Mouse (Mus musculus) hindlimb bud, embryonic 11.5 days (tissue): ENCODE results near the gene Cdc6.

ENCODE experiments used
- DNase-seq: peaks from one replicate; pipeline ENCODE4 v3.0.0-alpha.2; 2012; ENCODE audit warnings: low read depth, low spot score; ENCODE audit errors: extremely low spot score

Cdc6 gene

DNA sequence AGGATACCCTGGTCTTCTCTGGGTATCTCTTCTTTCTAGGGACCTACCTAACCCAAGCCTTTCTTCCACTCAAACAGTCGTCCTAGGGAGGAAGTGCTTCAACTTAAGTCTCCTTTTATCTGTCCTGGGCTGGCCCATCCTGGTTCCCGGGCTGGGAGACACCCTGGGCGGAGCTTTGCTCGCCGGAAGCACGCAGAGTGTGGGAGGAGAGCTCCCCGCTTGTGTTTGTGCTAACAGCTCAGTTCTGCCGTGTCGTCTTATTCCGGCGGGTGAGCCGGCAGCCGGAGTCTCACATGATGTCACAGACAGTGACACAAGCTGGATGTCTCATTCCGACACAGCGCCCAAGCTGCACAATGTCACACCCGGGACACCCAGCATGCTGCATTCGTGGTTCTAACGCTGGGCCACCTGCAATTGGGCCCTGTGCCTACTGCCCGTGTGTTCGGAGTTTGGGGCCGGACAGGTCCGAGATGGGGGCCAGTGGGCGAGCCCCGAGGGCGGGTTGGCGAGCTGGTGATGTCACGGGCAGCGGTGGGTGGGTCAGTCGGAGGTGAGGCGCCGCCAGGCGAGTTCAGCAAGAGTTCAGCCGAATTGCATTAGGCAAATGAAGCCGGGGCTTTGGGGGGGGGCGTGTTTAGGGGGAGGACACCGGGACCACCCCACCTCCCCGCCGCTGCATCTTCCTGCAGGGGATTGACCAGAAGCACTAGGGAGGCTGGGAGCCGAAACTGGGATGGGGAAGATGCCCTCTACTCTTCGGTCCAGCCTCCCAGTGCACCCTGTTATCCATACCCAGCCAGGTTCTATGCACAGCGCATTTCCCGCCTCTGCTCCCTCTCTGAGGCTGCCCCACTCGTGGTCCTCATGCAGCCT lies 52.1 kb downstream of the Cdc6 start:
- no peak for DNase-seq

DNA sequence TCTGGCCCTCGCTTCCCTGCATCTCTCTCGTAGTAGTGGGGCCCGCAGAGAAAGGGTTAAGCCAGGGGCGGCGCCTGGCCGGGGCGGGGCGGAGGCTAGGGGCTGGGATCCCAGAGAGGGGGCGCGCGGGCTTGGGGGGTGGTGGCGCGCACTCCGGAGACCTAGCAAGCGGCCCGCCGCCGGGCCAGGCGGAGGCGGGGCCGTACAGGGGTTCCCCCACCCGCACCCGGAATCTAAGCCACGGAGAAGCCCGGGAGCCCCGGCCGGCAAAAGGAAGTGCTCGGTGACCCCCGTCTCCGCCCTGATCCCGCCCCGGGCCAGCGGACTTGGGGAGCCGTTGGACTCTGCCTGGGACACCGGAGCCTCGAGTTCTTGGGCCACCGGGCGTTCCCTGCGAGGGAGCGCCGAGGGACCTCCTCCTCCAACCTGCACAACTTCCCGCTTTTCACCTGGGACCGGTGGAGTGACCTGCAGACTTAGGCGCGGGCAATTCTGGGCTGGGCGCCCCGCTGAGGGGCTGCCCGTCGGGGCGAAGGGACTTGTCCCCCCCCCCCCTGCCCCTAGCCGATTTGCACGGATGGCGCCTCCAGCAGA lies 52.8 kb downstream of the Cdc6 start:
- no peak for DNase-seq

DNA sequence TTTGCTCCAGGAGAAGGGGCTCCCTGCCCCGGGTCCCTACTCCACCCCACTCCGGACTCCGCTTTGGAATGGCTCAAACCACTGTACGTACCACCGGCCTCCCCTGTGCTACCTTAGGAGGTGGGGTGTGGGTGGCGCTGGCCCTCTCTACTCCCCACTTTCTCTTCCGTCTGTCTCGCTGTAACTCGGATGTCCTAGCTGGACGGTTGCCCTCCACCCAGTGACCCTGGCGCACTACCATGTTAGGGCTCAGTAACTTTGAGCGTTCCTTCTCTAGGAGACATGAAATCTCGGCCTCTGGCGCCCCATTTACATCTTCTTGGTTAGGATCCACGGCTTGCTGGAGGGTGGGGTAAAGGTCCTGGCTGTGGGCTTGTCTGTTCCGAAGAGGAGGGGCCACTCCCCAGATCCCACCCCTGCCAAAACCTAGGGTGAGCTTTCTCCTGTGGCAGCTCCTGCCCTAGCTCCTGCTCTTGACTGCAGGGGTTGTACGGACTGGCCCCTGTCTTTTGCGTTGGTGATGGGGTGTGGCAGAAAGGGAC lies 53.5 kb downstream of the Cdc6 start:
- no peak for DNase-seq

DNA sequence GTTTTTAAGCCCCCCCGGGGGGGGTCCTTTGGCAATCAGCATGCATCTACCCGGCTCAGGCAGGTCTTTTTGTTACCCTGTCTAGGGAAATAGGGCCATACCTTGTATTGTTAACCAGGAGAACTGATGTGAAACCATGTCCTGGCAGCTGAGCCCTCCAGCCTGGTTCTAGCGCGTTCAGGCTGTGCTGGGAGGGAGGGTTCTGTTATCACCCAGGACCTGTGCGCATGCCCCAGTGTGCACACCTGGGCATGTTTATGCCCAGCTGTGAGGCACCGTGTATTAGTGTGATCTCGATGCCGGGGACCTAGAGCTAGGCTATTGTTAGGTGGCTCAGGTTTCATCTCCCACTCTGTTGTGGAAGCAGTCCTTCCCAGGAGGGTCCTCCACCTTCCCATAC lies 54.2 kb downstream of the Cdc6 start:
- DNase-seq, result no peak

DNA sequence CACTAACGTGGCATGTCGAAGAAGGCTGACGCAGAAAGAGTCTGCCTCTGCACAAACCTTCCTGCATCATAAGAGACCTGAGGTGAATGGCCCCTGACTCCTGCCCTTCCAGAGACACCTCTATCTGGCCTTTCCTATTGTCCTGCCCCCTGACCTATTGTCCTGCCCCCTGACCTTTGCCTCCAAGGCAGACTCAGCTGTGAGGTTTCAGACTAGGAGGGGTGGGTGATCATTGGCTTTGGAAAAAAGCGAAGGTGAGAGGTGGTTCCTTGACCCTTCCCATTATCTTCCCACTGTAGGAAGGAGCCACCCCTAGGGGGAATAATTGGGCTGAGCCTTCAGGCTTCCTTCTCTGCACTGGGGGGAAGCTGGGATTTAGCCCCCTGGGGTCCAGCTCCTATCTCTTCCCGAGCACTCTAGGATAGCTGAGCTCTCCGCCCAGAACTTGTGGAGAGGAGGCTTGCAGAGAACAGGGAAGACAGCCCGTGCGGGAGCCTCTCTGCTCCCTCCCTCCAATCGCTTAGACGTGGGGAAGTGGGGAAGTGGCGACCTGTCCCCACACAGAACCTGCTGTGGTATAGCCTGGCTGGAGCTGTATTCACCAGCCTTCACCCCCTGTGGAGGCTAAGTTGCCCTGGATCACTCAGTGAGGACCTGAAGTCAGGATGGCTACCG lies 55.0 kb downstream of the Cdc6 start:
- no peak for DNase-seq

DNA sequence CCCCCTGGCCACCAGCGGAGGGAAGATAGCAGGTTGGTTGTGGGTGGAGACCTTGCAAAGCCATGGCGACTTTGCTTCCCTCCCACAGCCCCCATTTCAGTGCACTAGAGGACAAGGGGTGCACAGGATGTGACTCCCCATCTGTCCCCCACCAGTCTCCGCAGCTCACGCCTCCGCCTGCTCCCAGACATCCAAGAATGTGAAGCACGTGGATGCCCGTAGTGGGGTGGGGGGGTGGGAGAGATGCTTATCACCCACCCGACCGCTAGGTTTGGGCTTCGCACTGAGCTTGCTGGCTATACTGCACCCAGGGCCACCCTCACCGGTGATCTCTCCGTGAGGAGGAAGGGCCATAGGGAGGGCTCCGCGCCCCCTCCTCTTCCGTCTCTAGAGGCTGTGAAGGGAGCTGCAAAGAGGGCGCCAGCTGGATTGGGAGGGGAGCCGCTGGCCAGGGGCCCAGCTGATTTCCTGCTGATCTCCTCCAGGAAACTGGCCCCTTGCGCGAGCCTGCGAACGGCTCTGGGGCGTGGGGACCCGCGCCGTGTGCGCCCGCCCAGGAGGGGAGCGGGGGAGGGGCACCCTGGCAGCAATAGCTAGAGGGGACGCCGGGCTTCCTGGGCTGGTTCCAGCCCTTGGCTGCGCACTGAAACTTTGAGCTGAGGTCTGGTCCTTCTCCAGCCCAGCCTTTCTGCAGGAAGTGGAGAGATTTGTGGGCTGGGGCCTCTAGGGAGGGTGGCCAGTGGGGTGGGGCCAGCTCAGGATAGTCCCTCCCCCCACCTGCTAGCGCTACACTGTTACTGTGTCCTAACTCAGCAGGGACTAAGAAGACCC lies 55.8 kb downstream of the Cdc6 start:
- DNase-seq, result no peak

DNA sequence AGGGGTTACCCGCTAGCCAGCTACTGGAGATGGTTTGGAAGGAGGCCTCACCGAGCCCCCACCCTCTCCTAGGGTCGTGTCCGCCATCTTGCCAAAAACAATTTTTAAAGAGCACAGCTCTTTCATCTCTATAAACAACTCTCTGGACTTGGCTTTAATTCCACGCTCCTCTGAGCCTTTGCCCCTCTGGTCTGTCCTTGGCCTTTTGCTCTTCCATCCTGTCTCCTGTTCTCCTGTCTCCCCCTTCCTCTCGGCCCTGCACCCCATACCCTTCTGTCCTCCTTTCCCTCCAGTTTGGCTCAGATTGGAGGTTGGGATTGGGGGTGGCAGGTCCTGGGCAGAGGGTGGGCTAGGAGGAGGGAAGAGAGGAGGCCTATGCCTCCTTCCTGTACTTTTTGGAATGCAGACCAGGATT lies 56.6 kb downstream of the Cdc6 start:
- no peak for DNase-seq

DNA sequence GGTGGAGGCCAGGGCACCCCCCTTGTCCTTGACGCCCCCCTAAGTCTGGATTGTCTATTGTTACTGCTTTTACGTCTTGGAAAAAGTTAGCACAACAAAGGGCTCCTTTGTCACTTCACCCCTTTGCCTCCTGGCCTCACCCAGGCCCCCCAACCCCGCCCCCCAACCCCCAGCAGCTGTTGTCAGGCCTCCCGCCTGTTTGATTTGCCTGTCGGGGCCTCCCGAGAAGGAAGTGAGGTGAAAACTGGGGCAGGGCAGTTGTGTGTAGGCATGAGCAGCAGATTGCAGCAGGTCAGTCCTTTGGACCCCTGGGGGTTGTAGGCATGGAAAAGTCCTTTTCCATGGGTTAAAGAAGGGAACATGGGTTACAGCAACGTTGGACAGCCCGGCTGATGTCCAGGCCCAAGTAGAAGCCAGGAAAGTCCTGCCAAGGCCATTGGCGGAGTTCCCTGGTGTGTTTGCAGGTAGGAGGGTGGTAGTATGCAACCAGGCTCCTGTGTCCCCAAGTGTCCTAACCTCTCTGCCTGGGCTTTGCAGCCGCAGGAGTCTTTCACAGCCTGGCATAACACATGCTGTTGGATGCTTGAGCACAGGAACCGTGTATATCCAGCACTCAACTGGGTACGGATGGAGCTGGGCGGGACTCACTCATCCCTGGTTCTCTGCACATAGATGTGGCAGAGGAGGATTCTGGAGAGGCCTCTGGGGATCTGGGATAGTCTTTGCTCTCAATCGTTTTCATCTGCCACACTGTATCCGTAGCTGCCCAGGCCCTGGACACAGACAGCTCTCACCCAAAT lies 57.2 kb downstream of the Cdc6 start:
- DNase-seq, result no peak

DNA sequence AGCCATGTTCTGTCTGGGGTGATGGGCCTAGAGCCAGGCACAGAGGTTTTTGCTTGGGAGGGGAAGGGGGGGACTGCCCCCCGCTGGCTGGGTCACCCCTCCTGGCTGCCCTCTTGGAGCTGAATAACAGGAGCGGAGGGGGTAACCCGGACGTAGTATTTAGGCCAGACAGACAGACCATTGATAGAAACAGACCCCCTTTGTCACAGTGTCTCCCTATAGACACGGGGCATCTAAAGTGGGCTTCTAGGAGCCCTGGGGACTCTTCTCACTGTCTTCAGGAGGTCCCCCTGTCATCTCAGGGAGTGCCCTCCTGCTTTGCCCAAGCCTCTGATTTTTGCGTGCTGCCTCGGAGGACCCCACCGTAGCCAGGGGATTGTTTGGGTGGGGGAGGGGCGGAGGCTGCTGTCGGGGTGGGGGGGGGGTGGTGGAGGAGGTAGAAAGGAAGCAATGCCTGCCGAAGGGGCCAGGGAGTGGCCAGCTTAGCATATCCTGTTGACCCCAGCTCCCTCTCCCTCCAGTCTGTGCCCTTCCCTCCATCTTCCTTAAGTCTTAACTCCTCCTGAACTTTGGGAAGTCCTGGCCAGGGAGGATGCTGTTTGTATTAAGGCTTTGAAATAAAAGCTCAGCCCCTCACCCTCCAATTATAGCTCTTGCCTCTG lies 57.9 kb downstream of the Cdc6 start:
- no peak for DNase-seq

DNA sequence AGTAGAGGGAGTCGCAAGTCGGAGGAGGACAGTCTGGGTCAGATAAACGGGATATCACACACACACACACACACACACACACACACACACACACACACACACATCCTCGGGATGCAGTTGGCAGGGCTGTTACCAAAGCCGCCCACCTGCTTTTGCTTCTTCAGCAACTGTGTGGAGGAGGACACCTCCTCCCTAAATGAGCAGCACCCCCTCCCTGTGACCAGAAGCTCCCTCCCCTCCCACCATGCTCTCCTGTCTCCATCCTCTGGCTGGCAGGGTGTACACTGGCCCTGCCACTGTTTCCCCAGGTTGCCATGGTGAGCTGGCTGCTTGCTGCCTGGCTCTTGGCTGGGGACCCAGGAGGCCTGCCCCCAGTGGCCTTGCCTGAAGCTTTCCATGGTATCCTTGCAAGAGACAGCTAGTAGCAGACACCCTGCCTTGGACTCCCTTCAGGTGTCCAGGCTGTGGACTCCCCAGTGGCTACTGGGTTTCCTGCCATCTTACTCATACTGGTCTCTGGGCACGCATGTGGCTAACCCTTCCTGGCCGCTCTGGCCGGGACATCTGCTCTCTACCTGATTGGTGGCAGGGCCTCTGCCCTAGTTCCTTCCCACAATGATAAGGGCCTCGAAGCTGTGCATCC lies 59.0 kb downstream of the Cdc6 start:
- no peak for DNase-seq

DNA sequence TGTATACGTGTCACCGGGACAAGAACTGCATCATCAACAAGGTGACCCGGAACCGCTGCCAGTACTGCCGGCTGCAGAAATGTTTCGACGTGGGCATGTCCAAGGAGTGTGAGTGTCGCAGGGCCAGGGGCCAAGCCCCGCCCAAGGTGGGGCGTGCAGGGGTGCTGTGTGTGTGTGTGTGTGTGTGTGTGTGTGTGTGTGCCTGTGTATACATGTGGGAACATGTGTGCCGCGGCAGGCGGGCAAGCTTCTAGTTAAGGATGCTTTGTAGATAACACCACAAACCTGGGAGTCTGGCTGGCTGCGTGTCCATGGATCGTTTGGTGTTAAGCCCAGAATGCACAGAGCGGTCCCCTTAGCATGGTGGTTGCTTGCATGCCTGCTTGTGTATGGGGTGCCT lies 60.5 kb downstream of the Cdc6 start:
- no peak for DNase-seq

DNA sequence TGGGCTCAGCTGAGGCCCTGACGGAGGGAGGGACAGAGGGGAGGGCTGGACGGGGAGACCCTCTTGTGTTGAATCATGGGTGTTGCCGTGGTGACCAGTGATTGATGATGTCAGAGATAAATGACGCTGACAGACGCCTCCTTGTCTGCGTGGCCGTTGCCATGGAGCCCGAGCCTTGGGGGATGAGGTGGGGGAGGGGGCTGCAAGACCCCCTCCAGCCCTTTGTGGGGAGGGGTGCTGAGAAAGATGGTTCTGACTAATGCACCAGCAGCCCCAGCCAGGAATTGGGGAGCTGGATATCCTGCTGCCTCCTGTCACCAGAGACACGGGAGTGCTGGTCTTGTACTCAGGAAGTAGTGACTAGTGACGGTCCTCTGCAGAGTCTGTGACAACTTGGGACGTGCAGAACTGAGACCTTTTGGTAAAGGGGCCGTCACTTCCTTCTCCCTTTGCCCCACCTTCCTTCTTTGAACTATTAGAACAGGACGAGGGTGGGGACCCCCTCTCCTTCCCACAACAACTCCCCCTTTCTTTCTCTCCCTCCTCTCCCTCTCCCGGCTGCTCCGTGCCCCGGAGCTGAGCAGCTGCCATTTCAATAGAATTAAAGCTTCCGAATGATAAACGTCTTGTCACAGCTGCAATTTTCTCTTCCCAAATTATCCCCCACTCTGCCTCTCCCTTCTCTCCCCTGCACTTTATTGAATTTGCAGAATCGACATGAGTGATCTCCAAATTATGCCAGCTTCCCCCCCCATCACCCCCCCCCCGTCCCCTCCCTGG lies 61.3 kb downstream of the Cdc6 start:
- DNase-seq, result no peak

DNA sequence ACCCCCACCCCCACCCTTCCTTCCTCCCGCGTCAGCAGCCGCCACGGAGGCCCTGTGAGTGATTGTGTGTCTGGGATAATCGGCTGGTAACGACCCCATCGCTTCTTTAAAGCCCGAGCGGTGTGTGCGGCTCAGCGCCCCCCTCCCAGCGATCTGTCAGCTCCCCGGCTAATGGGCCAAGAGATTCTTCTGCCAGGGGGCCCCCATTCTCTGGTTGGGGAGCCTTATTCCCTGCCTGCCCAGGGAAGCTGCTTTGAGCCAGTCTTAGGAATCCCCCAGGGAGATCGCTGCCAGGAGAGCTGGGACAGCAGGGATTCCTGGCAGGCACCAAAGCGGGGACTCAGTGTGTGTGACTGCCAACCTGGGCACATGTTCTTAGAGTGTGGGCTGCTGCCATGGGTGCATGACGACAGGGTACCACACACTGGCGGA lies 61.9 kb downstream of the Cdc6 start:
- no peak for DNase-seq

DNA sequence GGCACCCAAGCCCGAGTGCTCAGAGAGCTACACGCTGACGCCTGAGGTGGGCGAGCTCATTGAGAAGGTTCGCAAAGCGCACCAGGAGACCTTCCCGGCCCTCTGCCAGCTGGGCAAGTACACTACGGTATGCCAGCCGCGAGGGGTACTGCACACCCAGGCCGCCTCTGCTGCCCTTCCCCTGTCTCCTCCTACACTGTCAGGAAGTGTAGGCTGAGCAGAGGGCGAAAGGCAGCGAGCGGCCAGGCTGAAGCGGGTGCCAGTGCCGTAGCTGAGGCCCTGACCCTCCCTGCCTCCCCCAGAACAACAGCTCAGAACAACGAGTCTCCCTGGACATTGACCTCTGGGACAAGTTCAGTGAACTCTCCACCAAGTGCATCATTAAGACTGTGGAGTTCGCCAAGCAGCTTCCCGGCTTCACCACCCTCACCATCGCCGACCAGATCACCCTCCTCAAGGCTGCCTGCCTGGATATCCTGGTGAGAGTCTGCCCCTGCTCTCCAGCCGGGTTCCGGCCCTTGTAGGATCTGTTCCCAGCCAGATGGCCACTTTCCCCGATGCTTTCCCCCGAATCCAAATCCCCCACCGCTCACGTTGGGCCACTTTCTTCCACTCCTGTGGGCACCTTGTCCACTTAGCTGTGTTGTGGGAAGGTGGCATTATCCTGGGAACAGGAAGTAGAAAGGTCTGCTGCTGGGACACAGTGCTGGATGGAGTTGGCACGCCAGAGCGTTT lies 62.8 kb downstream of the Cdc6 start:
- no peak for DNase-seq

DNA sequence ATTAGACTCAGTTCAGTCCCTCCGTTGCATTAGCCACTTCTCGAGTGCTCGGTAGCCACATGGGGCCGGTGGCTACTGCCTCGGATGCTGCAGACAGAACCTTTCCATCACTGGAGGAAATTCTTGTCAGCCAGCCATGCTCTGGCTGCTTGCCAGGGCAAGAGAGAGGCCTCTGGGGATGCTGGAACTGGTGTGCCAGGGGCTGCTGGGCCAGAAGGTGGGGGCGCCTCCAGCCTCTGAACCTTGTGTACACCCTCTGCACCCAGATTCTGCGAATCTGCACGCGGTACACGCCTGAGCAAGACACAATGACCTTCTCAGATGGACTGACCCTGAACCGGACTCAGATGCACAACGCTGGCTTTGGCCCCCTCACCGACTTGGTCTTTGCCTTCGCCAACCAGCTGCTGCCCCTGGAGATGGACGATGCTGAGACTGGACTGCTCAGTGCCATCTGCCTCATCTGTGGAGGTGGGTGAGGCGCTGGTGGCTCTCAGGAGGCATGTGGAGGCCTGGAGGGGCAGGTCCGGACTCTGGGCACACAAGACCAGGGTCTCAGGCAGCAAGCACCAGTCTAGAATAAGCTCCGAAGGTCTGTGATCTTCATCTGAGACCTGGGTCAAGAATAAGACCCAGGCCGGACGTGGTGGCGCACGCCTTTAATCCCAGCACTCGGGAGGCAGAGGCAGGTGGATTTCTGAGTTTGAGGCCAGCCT lies 63.9 kb downstream of the Cdc6 start:
- no peak for DNase-seq

DNA sequence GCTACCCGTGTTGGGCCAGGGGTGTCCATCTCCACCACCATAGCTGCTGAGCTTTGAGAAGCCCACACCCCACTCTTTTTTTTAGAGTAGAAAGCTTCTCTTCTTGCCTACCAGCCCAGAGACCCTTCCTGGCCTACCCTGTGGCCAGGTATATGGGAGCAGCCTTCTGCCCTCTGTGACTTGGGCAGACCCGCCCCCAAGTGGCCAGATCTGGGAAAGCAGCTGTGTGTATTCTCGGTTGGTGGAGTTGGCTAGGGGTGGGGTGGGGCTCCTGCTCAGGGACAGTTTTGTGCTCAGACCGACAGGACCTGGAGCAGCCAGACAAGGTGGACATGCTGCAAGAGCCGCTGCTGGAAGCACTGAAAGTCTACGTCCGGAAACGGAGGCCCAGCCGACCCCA lies 64.6 kb downstream of the Cdc6 start:
- no peak for DNase-seq

DNA sequence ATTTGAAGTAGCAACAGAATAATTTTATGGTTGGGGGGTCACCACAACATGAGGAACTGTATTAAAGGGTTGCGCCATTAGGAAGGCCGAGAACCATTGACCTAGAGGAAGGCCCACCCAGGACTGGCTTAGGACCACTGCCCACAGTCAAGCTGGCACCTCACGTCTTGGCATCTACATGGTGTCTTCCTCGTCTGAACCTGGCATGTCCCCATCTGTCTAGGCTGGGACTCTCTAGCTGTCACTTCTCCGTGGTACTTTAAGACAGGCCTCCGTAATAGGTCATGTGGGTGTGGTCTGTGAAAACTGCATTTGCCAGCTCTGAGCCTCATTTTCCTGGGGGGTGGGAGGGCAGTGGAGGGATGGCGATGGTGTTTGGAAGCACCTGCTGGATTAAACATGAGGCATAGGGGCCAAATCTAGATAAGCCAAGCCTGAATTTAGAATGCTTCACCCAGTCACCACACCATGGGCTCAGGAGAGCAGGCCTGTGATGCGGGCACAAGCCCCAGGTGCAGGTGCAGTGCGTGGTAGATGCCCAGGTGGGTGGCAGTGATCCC lies 65.3 kb downstream of the Cdc6 start:
- DNase-seq, result no peak
